Mouse (Mus musculus): ENCODE results near the gene Gm20708.

Gene Gm20708

GRCm38 (mm10) chr11:117863174-117863856 is 53.8 kb downstream of the Gm20708 start:
- in situ Hi-C loops (cut with MboI): no loop called here

- in situ Hi-C loops (cut with MboI): no loop called here
These were observed 55.3 kb downstream of the Gm20708 start for GRCm38 (mm10) chr11:117864805-117865204.

GRCm38 (mm10) chr11:117865988-117866387 is 56.5 kb downstream of the Gm20708 start:
- in situ Hi-C loops (cut with MboI): no loop called here

GRCm38 (mm10) chr11:117870688-117871365 is 61.4 kb downstream of the Gm20708 start:
- in situ Hi-C loops (cut with MboI): no loop called here

GRCm38 (mm10) chr11:117871376-117871775 is 61.9 kb downstream of the Gm20708 start:
- in situ Hi-C loops (cut with MboI): no loop called here

- in situ Hi-C loops (cut with MboI): no loop called here
These were observed 62.6 kb downstream of the Gm20708 start for GRCm38 (mm10) chr11:117871911-117872584.

GRCm38 (mm10) chr11:117872861-117873608 is 63.6 kb downstream of the Gm20708 start, which contains the start of gene Tha1:
Tha1 (minus strand) TSS chr11:117873481.
- in situ Hi-C loops (cut with MboI): no loop called here

GRCm38 (mm10) chr11:117874419-117874818 is 65.0 kb downstream of the Gm20708 start:
- in situ Hi-C loops (cut with MboI): no loop called here

GRCm38 (mm10) chr11:117875681-117876080 is 66.2 kb downstream of the Gm20708 start:
- in situ Hi-C loops (cut with MboI): no loop called here

- in situ Hi-C loops (cut with MboI): no loop called here
These were observed 68.7 kb downstream of the Gm20708 start for GRCm38 (mm10) chr11:117877917-117878745.

GRCm38 (mm10) chr11:117878892-117879291 is 69.4 kb downstream of the Gm20708 start:
- in situ Hi-C loops (cut with MboI): no loop called here

GRCm38 (mm10) chr11:117879676-117880075 is 70.2 kb downstream of the Gm20708 start:
- in situ Hi-C loops (cut with MboI): no loop called here

GRCm38 (mm10) chr11:117880336-117880976 is 71.0 kb downstream of the Gm20708 start:
- in situ Hi-C loops (cut with MboI): no loop called here

GRCm38 (mm10) chr11:117880977-117881358 is 71.5 kb downstream of the Gm20708 start:
- in situ Hi-C loops (cut with MboI): no loop called here

GRCm38 (mm10) chr11:117881787-117882186 is 72.3 kb downstream of the Gm20708 start:
- in situ Hi-C loops (cut with MboI): no loop called here

- in situ Hi-C loops (cut with MboI): no loop called here
These were observed 72.7 kb downstream of the Gm20708 start for GRCm38 (mm10) chr11:117882208-117882607.

- in situ Hi-C loops (cut with MboI): no loop called here
These were observed 76.5 kb downstream of the Gm20708 start for GRCm38 (mm10) chr11:117886000-117886399.

- in situ Hi-C loops (cut with MboI): no loop called here
These were observed 78.8 kb downstream of the Gm20708 start for GRCm38 (mm10) chr11:117888168-117888852.

- in situ Hi-C loops (cut with MboI): no loop called here
These were observed 79.7 kb downstream of the Gm20708 start for GRCm38 (mm10) chr11:117888853-117889822.

Measured in mature B cell (primary cell).